25 mouse cellular contexts compared by ENCODE assay signal in genomic region chr14:10531748-10532500, GRCm38 (mm10).
DNase-seq lines count a peak whose midpoint lies in the region; ATAC-seq and TF ChIP-seq lines count a peak whose summit lies in the region.
"Had no signal": no experiment of that assay in that cellular context is flagged by ENCODE, and none has a peak within 500 bp of the region (broad histone marks: within the 10 kb centered on the region; RNA-seq: fewer than 3 reads in every experiment).

No protein-coding gene starts in this region.

- H3K9ac ChIP-seq in embryonic facial prominence, embryonic 14.5 days (ENCODE audit: low read depth, low read length), result no peak overlapping the region
- H3K9ac ChIP-seq in heart, adult 2 months (ENCODE audit: low read depth, low read length), result no peak overlapping the region
- H3K9ac ChIP-seq in midbrain, embryonic 11.5 days (ENCODE audit: low read length), result no peak overlapping the region
- no peak overlapping the region for H3K9ac ChIP-seq in midbrain, embryonic 16.5 days (ENCODE audit: low read depth, low read length)
- H3K9ac ChIP-seq: embryonic facial prominence, embryonic 12.5 days; heart, embryonic 13.5 days; hindbrain, embryonic 12.5 days had no signal

- DNase-seq in embryonic facial prominence, embryonic 14.5 days (ENCODE audit: low spot score), result peak; percentile 29
- DNase-seq in embryonic facial prominence, embryonic 10.5 days (ENCODE audit: low spot score), result no peak
- DNase-seq in heart, adult 11 months, result peak; percentile 71
- no peak for DNase-seq in heart, adult 18-20 months
- DNase-seq in heart, postnatal 4 days, result peak; percentile 16
- no peak for DNase-seq in heart, adult 2 months
- peak; percentile 41 for DNase-seq in midbrain, embryonic 11.5 days (ENCODE audit: low spot score, missing footprints)
- DNase-seq: adrenal gland, adult 8-10 months; adrenal gland, postnatal 36 days; B cell, adult 2 months; cerebellum, adult 11 months; cerebellum, adult 8-10 months; cerebellum, postnatal 14 days; embryo, embryonic 11 days; gastrocnemius, adult 2 months; gastrocnemius, postnatal 25 days had no signal

- H3K27me3 ChIP-seq in embryonic facial prominence, embryonic 14.5 days (replicated peaks; ENCODE audit: control insufficient read depth, insufficient read depth, low read length), result no peaks in the 10 kb centered on the region
- H3K27me3 ChIP-seq in embryonic facial prominence, embryonic 10.5 days (replicated peaks; ENCODE audit: low read depth, poor library complexity, severe bottlenecking), result no peaks in the 10 kb centered on the region
- no peaks in the 10 kb centered on the region for H3K27me3 ChIP-seq in heart, adult 2 months (ENCODE audit: control insufficient read depth, insufficient read depth, low read length)
- H3K27me3 ChIP-seq in midbrain, embryonic 11.5 days (ENCODE audit: control insufficient read depth, insufficient read depth, low read length), result no peaks in the 10 kb centered on the region
- no peaks in the 10 kb centered on the region for H3K27me3 ChIP-seq in midbrain, embryonic 16.5 days (ENCODE audit: control insufficient read depth, insufficient read depth, low read depth, low read length)
- H3K27me3 ChIP-seq: embryonic facial prominence, embryonic 12.5 days; heart, embryonic 13.5 days; hindbrain, embryonic 12.5 days had no signal

- 70% methylated on average over 8 of the region's 8 CpGs for WGBS in embryonic facial prominence, embryonic 14.5 days
- 82% methylated on average over 8 of the region's 8 CpGs for WGBS in embryonic facial prominence, embryonic 10.5 days
- 65% methylated on average over 8 of the region's 8 CpGs for WGBS in heart, adult 2 months
- WGBS in midbrain, embryonic 11.5 days, result 77% methylated on average over 8 of the region's 8 CpGs
- WGBS in midbrain, embryonic 16.5 days, result 79% methylated on average over 8 of the region's 8 CpGs

- H3K4me1 ChIP-seq in embryonic facial prominence, embryonic 14.5 days (ENCODE audit: control insufficient read depth, insufficient read depth, low read length), result no peaks in the 10 kb centered on the region
- peaks cover 9% of the 10 kb centered on the region for H3K4me1 ChIP-seq in embryonic facial prominence, embryonic 10.5 days
- H3K4me1 ChIP-seq in heart, adult 2 months (ENCODE audit: control insufficient read depth, insufficient read depth, low read length), result no peaks in the 10 kb centered on the region
- no peaks in the 10 kb centered on the region for H3K4me1 ChIP-seq in midbrain, embryonic 11.5 days (ENCODE audit: control insufficient read depth, insufficient read depth, low read length)
- H3K4me1 ChIP-seq in midbrain, embryonic 16.5 days (ENCODE audit: control insufficient read depth, insufficient read depth, low read length), result no peaks in the 10 kb centered on the region
- H3K4me1 ChIP-seq: embryonic facial prominence, embryonic 12.5 days; hindbrain, embryonic 12.5 days had no signal

- ATAC-seq in embryonic facial prominence, embryonic 14.5 days (ENCODE audit: low read depth), result no peak
- ATAC-seq in midbrain, embryonic 11.5 days (ENCODE audit: low FRiP score), result no peak
- no peak for ATAC-seq in midbrain, embryonic 16.5 days
- ATAC-seq: CD4-positive, CD25-positive, alpha-beta regulatory T cell, adult 4 months; hindbrain, embryonic 16.5 days; inflammation-experienced regulatory T-cells, adult 6 months; intestine, postnatal 0 days had no signal

- H3K9me3 ChIP-seq in embryonic facial prominence, embryonic 14.5 days (ENCODE audit: control insufficient read depth, low read length), result no peaks in the 10 kb centered on the region
- H3K9me3 ChIP-seq in embryonic facial prominence, embryonic 10.5 days, result no peaks in the 10 kb centered on the region
- no peaks in the 10 kb centered on the region for H3K9me3 ChIP-seq in midbrain, embryonic 11.5 days (ENCODE audit: control insufficient read depth, low read length)
- no peaks in the 10 kb centered on the region for H3K9me3 ChIP-seq in midbrain, embryonic 16.5 days (replicated peaks; ENCODE audit: control insufficient read depth, low read length, poor library complexity, severe bottlenecking)
- H3K9me3 ChIP-seq: embryonic facial prominence, embryonic 12.5 days; G1E; heart, embryonic 13.5 days; hindbrain, embryonic 12.5 days had no signal

- H3K36me3 ChIP-seq in embryonic facial prominence, embryonic 14.5 days (ENCODE audit: control insufficient read depth, insufficient read depth, low read length), result no peaks in the 10 kb centered on the region
- H3K36me3 ChIP-seq in embryonic facial prominence, embryonic 10.5 days (replicated peaks), result no peaks in the 10 kb centered on the region
- no peaks in the 10 kb centered on the region for H3K36me3 ChIP-seq in heart, adult 2 months (ENCODE audit: control insufficient read depth, insufficient read depth, low read length)
- no peaks in the 10 kb centered on the region for H3K36me3 ChIP-seq in midbrain, embryonic 11.5 days (ENCODE audit: control insufficient read depth, insufficient read depth, low read length)
- H3K36me3 ChIP-seq in midbrain, embryonic 16.5 days (ENCODE audit: control insufficient read depth, insufficient read depth, low read length), result no peaks in the 10 kb centered on the region
- H3K36me3 ChIP-seq: embryonic facial prominence, embryonic 12.5 days; G1E; heart, embryonic 13.5 days; hindbrain, embryonic 12.5 days had no signal

- intact Hi-C loops in heart, adult 2 months (cut with DNase I), result no loop called here

- no peak for TF ChIP-seq CTCF in heart, adult 2 months (IDR thresholded peaks at IDR 0.05)

- no peak for TF ChIP-seq EP300 in heart, adult 2 months (IDR thresholded peaks at IDR 0.05; ENCODE audit: insufficient read depth, low read depth, low read length)

- H3K4me3 ChIP-seq in embryonic facial prominence, embryonic 14.5 days (ENCODE audit: low read depth, low read length), result no peak overlapping the region
- no peak overlapping the region for H3K4me3 ChIP-seq in embryonic facial prominence, embryonic 10.5 days
- no peak overlapping the region for H3K4me3 ChIP-seq in heart, adult 2 months
- H3K4me3 ChIP-seq in midbrain, embryonic 11.5 days (ENCODE audit: low read depth, low read length), result no peak overlapping the region
- no peak overlapping the region for H3K4me3 ChIP-seq in midbrain, embryonic 16.5 days (ENCODE audit: low read depth, low read length)
- H3K4me3 ChIP-seq: embryonic facial prominence, embryonic 12.5 days; gastrocnemius, adult 2 months; heart, embryonic 13.5 days; hindbrain, embryonic 12.5 days had no signal

- TF ChIP-seq POLR2A in heart, adult 2 months (IDR thresholded peaks at IDR 0.05; ENCODE audit: insufficient read depth, low read depth, low read length), result no peak

- H3K4me2 ChIP-seq in embryonic facial prominence, embryonic 14.5 days (ENCODE audit: low read depth, low read length), result no peak overlapping the region
- H3K4me2 ChIP-seq in midbrain, embryonic 11.5 days, result no peak overlapping the region
- H3K4me2 ChIP-seq in midbrain, embryonic 16.5 days (ENCODE audit: low read length), result no peak overlapping the region
- H3K4me2 ChIP-seq: embryonic facial prominence, embryonic 12.5 days; heart, embryonic 13.5 days; hindbrain, embryonic 12.5 days had no signal

- H3K79me2 ChIP-seq in heart, adult 2 months (replicated peaks; ENCODE audit: control insufficient read depth, insufficient read depth, low read length), result no peaks in the 10 kb centered on the region

- H3K27ac ChIP-seq in embryonic facial prominence, embryonic 14.5 days (replicated peaks; ENCODE audit: low read depth, low read length), result no peak overlapping the region
- H3K27ac ChIP-seq in embryonic facial prominence, embryonic 10.5 days (replicated peaks), result no peak overlapping the region
- no peak overlapping the region for H3K27ac ChIP-seq in heart, adult 2 months
- H3K27ac ChIP-seq in midbrain, embryonic 11.5 days (ENCODE audit: low read depth, low read length), result no peak overlapping the region
- no peak overlapping the region for H3K27ac ChIP-seq in midbrain, embryonic 16.5 days (ENCODE audit: low read length)
- H3K27ac ChIP-seq: embryonic facial prominence, embryonic 12.5 days; gastrocnemius, adult 2 months; heart, embryonic 13.5 days; hindbrain, embryonic 12.5 days had no signal

Comparison
In these comparisons a context has a peak if more than half of its experiments do, and no peak if none do; other contexts are left out.
1. DNase-seq: peak in embryonic facial prominence, embryonic 14.5 days (single experiment), heart, adult 11 months (single experiment), heart, postnatal 4 days (single experiment) and midbrain, embryonic 11.5 days (single experiment); none in embryonic facial prominence, embryonic 10.5 days (single experiment), heart, adult 18-20 months (0 of 2) and heart, adult 2 months (0 of 2).